Mouse (Mus musculus) CH12.LX (cell line): ENCODE data around the gene Mlf1.

ENCODE experiments used
- CTCF ChIP-seq, 2 experiments: IDR thresholded peaks in 1 of 2; conservative IDR thresholded peaks in 1 of 2; 2 replicates each; pipeline ENCODE4 v1.5.1; 2011 to 2012; ENCODE audit warnings: low read depth in 2 of 2, low read length in 2 of 2, improper control_type of control experiment in 1 of 2, inconsistent platforms in 1 of 2, mild to moderate bottlenecking in 1 of 2, moderate library complexity in 1 of 2
- E2F4 ChIP-seq: IDR thresholded peaks from 2 replicates; pipeline ENCODE4 v1.6.1; 2011; ENCODE audit warnings: low read depth, low read length, improper control_type of control experiment; ENCODE audit not compliant: insufficient replicate concordance
- EP300 ChIP-seq: IDR thresholded peaks from 2 replicates; pipeline ENCODE4 v1.6.1; 2011; ENCODE audit warnings: low read length, improper control_type of control experiment

GRCm38 (mm10) chr3:67366087-67366892, 7.6 kb upstream of the Mlf1 start:
- no peak for TF ChIP-seq CTCF (conservative IDR thresholded peaks at IDR 0.05 in 1 of 2, IDR thresholded peaks at IDR 0.05 in 1 of 2; ENCODE audit: low read depth in 2 of 2, low read length in 2 of 2)
- TF ChIP-seq E2F4, result no peak
- no peak for TF ChIP-seq EP300
